Mouse (Mus musculus): Measurements from ENCODE around the gene Bcl7c. TPM values are rescaled to one million over a fixed set of nuclear protein-coding genes. Genes with fewer than 3 reads are reported as not detected.
"Not testable (repeated sequence)": the region's sequence is repeated elsewhere in the genome, so short reads cannot be mapped to it uniquely, and the experiment has no call there.

Bcl7c gene
- total RNA-seq, 1 experiment = 35.6 TPM

DNA sequence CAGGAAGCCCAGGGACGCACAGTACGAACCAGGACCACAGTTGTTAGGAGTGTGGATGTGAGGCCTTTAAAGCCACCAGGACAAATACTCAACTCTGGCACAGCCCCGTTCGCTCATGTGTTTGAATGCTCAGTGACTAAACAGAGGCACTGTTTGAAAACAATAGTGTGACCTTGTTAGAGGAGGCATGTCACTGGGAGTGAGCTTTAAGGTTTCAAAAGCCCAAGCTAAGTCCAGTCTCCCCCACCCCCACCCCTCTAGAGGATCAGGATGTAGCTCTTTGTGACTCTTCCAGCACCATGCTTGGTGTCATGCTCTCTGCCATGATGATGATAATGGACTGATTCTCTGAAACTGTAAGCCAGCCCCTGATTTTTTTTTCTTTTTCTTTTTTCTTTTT is 77.3 kb downstream of the Bcl7c start:
- Histone ChIP-seq H3K4me3 (ENCODE audit: insufficient read depth in 1 of 2, low read depth in 1 of 2, low read length in 2 of 2, poor library complexity in 1 of 2, severe bottlenecking in 1 of 2) (no peak overlapping the region), H3K9me3 (ENCODE audit: control insufficient read depth, insufficient read depth, low read depth, low read length) (peaks cover 6% of the 10 kb centered on the region; the same call in 1 of the 2 replicates), H3K4me1 (ENCODE audit: control insufficient read depth in 2 of 2, insufficient read depth in 2 of 2, low read length in 2 of 2, poor library complexity in 1 of 2) (no peaks in the 10 kb centered on the region), H3K36me3 (ENCODE audit: control insufficient read depth, insufficient read depth, low read length, poor library complexity, severe bottlenecking) (no peaks in the 10 kb centered on the region), H3K27ac (ENCODE audit: insufficient read depth, low read depth, low read length, poor library complexity, severe bottlenecking) (no peak overlapping the region), H3K9ac (ENCODE audit: insufficient read depth, low read depth, low read length, poor library complexity, severe bottlenecking) (no peak overlapping the region)
- TF ChIP-seq ZC3H11A (IDR thresholded peaks at IDR 0.05; ENCODE audit: borderline replicate concordance, low read depth, low read length) = no peak
- TF ChIP-seq MAFK (IDR thresholded peaks at IDR 0.05; ENCODE audit: insufficient read depth, low read depth, low read length) = no peak
- no peak for TF ChIP-seq CHD2 (IDR thresholded peaks at IDR 0.05; ENCODE audit: low read depth, low read length)
- no peak for TF ChIP-seq ZNF384 (IDR thresholded peaks at IDR 0.05; ENCODE audit: low read depth, low read length)
- no peak for TF ChIP-seq HCFC1 (IDR thresholded peaks at IDR 0.05; ENCODE audit: borderline replicate concordance, insufficient read depth, low read length)
- in situ Hi-C loops (cut with MboI; ENCODE audit: low sequenced_read_pairs in 2 of 2, unreplicated experiment in 2 of 2) = no loop called here
- no peak for DNase-seq (ENCODE audit: low read depth, low spot score)

DNA sequence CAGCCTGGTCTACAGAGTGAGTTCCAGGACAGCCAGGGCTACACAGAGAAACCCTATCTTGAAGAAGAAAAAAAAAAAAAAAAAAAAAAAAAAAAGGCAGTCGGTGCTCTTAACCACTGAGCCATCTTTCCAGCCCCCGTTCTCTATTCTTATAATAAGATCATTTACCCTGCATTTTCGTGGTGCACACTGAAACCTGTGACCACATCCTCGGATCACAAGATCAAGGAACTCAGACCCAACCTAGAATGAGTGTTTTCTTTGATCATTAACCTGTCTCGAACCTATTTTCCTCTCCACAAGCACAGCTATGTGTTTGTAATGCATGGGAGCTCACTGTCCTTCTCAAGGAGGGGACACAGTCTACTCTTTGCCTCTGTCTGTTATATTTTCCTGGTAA is 80.1 kb downstream of the Bcl7c start:
- Histone ChIP-seq H3K4me3 (ENCODE audit: insufficient read depth in 1 of 2, low read depth in 1 of 2, low read length in 2 of 2, poor library complexity in 1 of 2, severe bottlenecking in 1 of 2) (no peak overlapping the region), H3K9ac (ENCODE audit: insufficient read depth, low read depth, low read length, poor library complexity, severe bottlenecking) (no peak overlapping the region), H3K9me3 (ENCODE audit: control insufficient read depth, insufficient read depth, low read depth, low read length) (peaks cover 7% of the 10 kb centered on the region; the same call in 1 of the 2 replicates), H3K36me3 (ENCODE audit: control insufficient read depth, insufficient read depth, low read length, poor library complexity, severe bottlenecking) (peaks cover 1% of the 10 kb centered on the region; the same call in 1 of the 2 replicates), H3K27ac (ENCODE audit: insufficient read depth, low read depth, low read length, poor library complexity, severe bottlenecking) (no peak overlapping the region), H3K4me1 (ENCODE audit: control insufficient read depth in 2 of 2, insufficient read depth in 2 of 2, low read length in 2 of 2, poor library complexity in 1 of 2) (no peaks in the 10 kb centered on the region)
- DNase-seq (ENCODE audit: low read depth, low spot score) = no peak
- in situ Hi-C loops (cut with MboI; ENCODE audit: low sequenced_read_pairs in 2 of 2, unreplicated experiment in 2 of 2) = no loop called here
- TF ChIP-seq CHD2 (IDR thresholded peaks at IDR 0.05; ENCODE audit: low read depth, low read length) = no peak
- no peak for TF ChIP-seq HCFC1 (IDR thresholded peaks at IDR 0.05; ENCODE audit: borderline replicate concordance, insufficient read depth, low read length)
- TF ChIP-seq ZC3H11A (IDR thresholded peaks at IDR 0.05; ENCODE audit: borderline replicate concordance, low read depth, low read length) = no peak
- no peak for TF ChIP-seq MAFK (IDR thresholded peaks at IDR 0.05; ENCODE audit: insufficient read depth, low read depth, low read length)
- no peak for TF ChIP-seq ZNF384 (IDR thresholded peaks at IDR 0.05; ENCODE audit: low read depth, low read length)

DNA sequence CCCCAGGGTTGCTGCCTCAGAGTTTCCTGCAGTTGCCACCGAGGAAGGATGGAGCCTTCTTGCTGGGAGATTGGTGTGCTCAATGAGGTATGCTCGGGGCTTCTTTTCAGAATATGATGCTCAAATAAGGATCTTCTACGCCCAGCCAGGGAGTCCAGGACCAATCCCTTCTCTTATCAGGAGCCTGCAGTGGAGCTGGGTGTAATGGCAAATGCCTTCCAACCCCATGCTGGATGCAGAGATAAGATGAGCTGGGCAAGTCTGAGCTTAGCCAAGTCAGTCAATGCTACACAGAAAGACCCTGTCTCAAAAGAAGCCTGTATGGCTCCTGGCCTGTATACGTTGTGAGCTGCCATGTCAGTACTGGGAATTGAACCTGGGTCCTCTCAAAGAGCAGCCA is 82.3 kb downstream of the Bcl7c start:
- no peak for DNase-seq (ENCODE audit: low read depth, low spot score)
- in situ Hi-C loops (cut with MboI; ENCODE audit: low sequenced_read_pairs in 2 of 2, unreplicated experiment in 2 of 2) = no loop called here
- Histone ChIP-seq H3K36me3 (ENCODE audit: control insufficient read depth, insufficient read depth, low read length, poor library complexity, severe bottlenecking) (peaks cover 1% of the 10 kb centered on the region; the same call in 1 of the 2 replicates), H3K9me3 (ENCODE audit: control insufficient read depth, insufficient read depth, low read depth, low read length) (peaks cover 7% of the 10 kb centered on the region; the same call in 1 of the 2 replicates), H3K9ac (ENCODE audit: insufficient read depth, low read depth, low read length, poor library complexity, severe bottlenecking) (no peak overlapping the region), H3K4me1 (ENCODE audit: control insufficient read depth in 2 of 2, insufficient read depth in 2 of 2, low read length in 2 of 2, poor library complexity in 1 of 2) (no peaks in the 10 kb centered on the region), H3K4me3 (ENCODE audit: insufficient read depth in 1 of 2, low read depth in 1 of 2, low read length in 2 of 2, poor library complexity in 1 of 2, severe bottlenecking in 1 of 2) (no peak overlapping the region), H3K27ac (ENCODE audit: insufficient read depth, low read depth, low read length, poor library complexity, severe bottlenecking) (no peak overlapping the region)
- no peak for TF ChIP-seq MAFK (IDR thresholded peaks at IDR 0.05; ENCODE audit: insufficient read depth, low read depth, low read length)
- TF ChIP-seq ZC3H11A (IDR thresholded peaks at IDR 0.05; ENCODE audit: borderline replicate concordance, low read depth, low read length) = no peak
- no peak for TF ChIP-seq CHD2 (IDR thresholded peaks at IDR 0.05; ENCODE audit: low read depth, low read length)
- no peak for TF ChIP-seq HCFC1 (IDR thresholded peaks at IDR 0.05; ENCODE audit: borderline replicate concordance, insufficient read depth, low read length)
- TF ChIP-seq ZNF384 (IDR thresholded peaks at IDR 0.05; ENCODE audit: low read depth, low read length) = no peak

DNA sequence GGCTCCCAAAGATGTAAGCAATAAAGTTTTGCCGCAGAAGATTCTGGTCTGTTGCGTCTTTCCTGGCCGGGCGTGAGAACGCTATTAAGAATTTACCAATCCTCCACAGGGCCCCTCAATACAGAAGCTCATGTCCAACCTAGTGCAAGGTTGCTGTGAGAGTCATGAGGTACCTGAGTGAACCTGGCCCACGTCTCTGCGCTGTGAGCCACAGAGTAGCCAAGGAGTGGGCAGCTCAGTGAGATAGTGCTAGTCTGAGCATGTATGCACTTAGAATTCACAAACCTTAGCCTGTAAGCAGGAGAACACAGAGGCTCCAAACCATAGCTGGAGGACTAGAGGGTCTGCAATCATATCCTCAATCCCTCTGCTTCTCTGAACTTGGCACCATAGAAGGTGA is 82.7 kb downstream of the Bcl7c start:
- Histone ChIP-seq H3K4me3 (ENCODE audit: insufficient read depth in 1 of 2, low read depth in 1 of 2, low read length in 2 of 2, poor library complexity in 1 of 2, severe bottlenecking in 1 of 2) (no peak overlapping the region), H3K36me3 (ENCODE audit: control insufficient read depth, insufficient read depth, low read length, poor library complexity, severe bottlenecking) (peaks cover 1% of the 10 kb centered on the region; the same call in 1 of the 2 replicates), H3K9me3 (ENCODE audit: control insufficient read depth, insufficient read depth, low read depth, low read length) (peaks cover 7% of the 10 kb centered on the region; the same call in 1 of the 2 replicates), H3K4me1 (ENCODE audit: control insufficient read depth in 2 of 2, insufficient read depth in 2 of 2, low read length in 2 of 2, poor library complexity in 1 of 2) (no peaks in the 10 kb centered on the region), H3K27ac (ENCODE audit: insufficient read depth, low read depth, low read length, poor library complexity, severe bottlenecking) (no peak overlapping the region), H3K9ac (ENCODE audit: insufficient read depth, low read depth, low read length, poor library complexity, severe bottlenecking) (no peak overlapping the region)
- in situ Hi-C loops (cut with MboI; ENCODE audit: low sequenced_read_pairs in 2 of 2, unreplicated experiment in 2 of 2) = no loop called here
- TF ChIP-seq ZNF384 (IDR thresholded peaks at IDR 0.05; ENCODE audit: low read depth, low read length) (no peak), ZC3H11A (IDR thresholded peaks at IDR 0.05; ENCODE audit: borderline replicate concordance, low read depth, low read length) (no peak), MAFK (IDR thresholded peaks at IDR 0.05; ENCODE audit: insufficient read depth, low read depth, low read length) (no peak), HCFC1 (IDR thresholded peaks at IDR 0.05; ENCODE audit: borderline replicate concordance, insufficient read depth, low read length) (no peak), CHD2 (IDR thresholded peaks at IDR 0.05; ENCODE audit: low read depth, low read length) (no peak)
- DNase-seq (ENCODE audit: low read depth, low spot score) = no peak

DNA sequence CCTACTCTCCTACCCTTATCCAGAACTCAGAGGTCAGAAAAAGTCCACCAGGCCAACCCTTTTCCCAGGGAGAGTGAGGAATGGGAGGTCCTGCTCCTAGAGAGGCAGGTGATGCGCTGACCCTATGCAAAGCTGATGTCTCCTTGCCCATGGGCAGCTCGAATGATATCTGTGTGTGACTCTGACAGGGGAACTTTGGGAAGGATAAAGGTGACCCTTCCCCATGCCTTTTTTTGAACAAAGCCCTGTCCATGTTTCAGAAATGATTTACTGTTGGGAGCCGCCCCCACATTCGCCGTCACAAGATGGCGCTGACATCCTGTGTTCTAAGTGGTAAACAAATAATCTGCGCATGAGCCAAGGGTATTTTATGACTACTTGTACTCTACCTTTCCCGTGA is 90.3 kb downstream of the Bcl7c start:
- H3K4me3 ChIP-seq (ENCODE audit: insufficient read depth in 1 of 2, low read depth in 1 of 2, low read length in 2 of 2, poor library complexity in 1 of 2, severe bottlenecking in 1 of 2); H3K27ac ChIP-seq (ENCODE audit: insufficient read depth, low read depth, low read length, poor library complexity, severe bottlenecking); H3K36me3 ChIP-seq (ENCODE audit: control insufficient read depth, insufficient read depth, low read length, poor library complexity, severe bottlenecking); H3K9me3 ChIP-seq (ENCODE audit: control insufficient read depth, insufficient read depth, low read depth, low read length); DNase-seq (ENCODE audit: low read depth, low spot score); in situ Hi-C loops (cut with MboI; ENCODE audit: low sequenced_read_pairs in 2 of 2, unreplicated experiment in 2 of 2); H3K9ac ChIP-seq (ENCODE audit: insufficient read depth, low read depth, low read length, poor library complexity, severe bottlenecking); H3K4me1 ChIP-seq (ENCODE audit: control insufficient read depth in 2 of 2, insufficient read depth in 2 of 2, low read length in 2 of 2, poor library complexity in 1 of 2): not testable (repeated sequence)
